Mouse (Mus musculus): Measurements from ENCODE around the gene Gpnmb. TPM values are rescaled to one million over a fixed set of nuclear protein-coding genes. Genes with fewer than 3 reads are reported as not detected.

Gene Gpnmb
- total RNA-seq, 2 experiments from 2014 or later = not detected

DNA sequence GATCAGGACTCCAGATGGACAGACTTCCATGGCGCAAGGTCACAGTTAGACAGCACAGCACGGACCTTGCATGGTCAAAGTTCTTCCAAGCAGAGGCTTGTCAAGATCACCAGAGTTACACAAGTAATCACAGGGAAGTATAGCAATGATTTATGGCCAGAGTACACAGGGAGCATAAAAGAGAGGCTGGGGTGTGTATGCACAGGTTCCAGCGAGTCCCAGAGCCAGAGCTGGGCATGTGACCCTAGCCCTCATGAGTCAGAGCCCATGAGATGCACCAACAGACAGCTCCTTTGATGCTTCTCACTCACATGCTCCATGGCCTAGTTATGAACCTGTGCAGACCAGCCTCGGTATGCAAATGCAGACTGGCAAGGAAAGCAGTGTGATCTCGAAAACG, 8.3 kb upstream of the Gpnmb start:
- ATAC-seq (replicated peaks; ENCODE audit: low FRiP score, poor library complexity, severe bottlenecking) = no peak

- no peak for ATAC-seq (replicated peaks; ENCODE audit: low FRiP score, poor library complexity, severe bottlenecking)
Observed at GRCm38 (mm10) chr6:49028708-49029107, 7.6 kb upstream of the Gpnmb start.

GRCm38 (mm10) chr6:49031230-49031629, 5.1 kb upstream of the Gpnmb start:
- ATAC-seq (replicated peaks; ENCODE audit: low FRiP score, poor library complexity, severe bottlenecking) = no peak

- ATAC-seq (replicated peaks; ENCODE audit: low FRiP score, poor library complexity, severe bottlenecking) = no peak
Observed at GRCm38 (mm10) chr6:49032783-49033182, 3.6 kb upstream of the Gpnmb start.

- peak; percentile 34; the same call in 1 of the 2 replicates for ATAC-seq (replicated peaks; ENCODE audit: low FRiP score, poor library complexity, severe bottlenecking)
Observed at GRCm38 (mm10) chr6:49037268-49037662, 919 bp downstream of the Gpnmb start.

DNA sequence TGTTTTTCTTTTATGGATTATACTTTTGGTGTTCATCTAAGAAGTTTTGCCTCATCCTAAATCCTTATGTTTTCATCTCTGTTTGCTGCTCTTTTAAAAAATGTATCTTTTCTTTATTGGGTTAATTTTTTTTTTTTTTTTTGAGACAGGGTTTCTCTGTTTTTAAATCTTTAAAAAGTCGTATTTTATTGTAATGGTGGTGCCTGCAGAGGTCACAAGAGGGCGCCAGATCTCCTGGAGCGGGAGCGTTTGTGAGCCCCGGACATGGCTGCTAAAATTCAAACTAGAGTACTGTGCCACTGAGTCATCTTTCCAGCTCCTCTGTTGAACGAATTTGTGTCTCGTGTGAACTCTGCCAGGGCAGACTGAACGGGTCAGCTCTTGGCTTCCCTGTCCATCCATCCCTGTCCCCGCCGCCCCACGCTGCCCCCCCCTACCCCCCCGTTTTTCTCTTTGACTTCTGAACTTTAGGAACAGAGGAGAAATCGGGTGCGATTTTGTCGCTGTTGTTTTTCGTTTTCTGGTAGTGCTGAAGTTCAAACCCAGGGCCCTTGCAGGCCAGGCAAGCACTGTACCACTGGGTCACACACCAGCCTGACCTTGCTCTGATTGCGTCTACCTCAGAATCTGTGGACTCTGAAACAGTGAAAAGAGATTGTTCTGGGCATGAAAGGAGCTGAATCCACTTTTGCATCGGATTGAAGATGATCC, 3.3 kb downstream of the Gpnmb start:
- no peak for ATAC-seq (replicated peaks; ENCODE audit: low FRiP score, poor library complexity, severe bottlenecking)

- no peak for ATAC-seq (replicated peaks; ENCODE audit: low FRiP score, poor library complexity, severe bottlenecking)
Observed at GRCm38 (mm10) chr6:49046502-49046901, 10.2 kb downstream of the Gpnmb start.

DNA sequence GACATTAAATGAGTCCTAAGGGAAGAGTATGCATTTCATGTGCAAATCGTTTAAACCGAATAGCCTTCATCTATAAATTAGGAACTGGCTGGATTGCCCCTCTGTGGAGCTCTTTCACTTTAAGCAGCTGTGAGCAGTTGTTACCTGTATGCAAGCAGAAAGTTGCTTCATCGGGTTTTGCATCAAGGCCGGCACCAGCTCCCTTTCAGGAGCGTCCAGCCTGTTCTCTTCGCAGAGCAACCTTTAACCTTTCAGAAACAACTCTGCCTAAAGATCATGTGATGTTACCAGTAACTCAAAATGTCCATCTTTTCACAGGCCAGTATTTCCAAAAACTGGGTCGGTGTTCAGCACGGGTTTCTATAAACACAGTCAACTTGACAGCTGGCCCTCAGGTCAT, 10.6 kb downstream of the Gpnmb start:
- ATAC-seq (replicated peaks; ENCODE audit: low FRiP score, poor library complexity, severe bottlenecking) = no peak

DNA sequence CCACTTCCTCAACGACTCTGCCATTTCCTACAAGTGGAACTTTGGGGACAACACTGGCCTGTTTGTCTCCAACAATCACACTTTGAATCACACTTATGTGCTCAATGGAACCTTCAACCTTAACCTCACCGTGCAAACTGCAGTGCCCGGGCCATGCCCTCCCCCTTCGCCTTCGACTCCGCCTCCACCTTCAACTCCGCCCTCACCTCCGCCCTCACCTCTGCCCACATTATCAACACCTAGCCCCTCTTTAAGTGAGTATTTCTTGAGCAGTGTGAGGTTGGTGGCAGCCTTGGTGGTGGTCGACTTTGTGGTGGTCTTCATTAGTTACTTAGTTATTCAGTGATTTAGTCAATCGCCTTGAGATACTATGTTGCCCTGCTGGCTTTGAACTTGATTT, 11.5 kb downstream of the Gpnmb start:
- ATAC-seq (replicated peaks; ENCODE audit: low FRiP score, poor library complexity, severe bottlenecking) = no peak

DNA sequence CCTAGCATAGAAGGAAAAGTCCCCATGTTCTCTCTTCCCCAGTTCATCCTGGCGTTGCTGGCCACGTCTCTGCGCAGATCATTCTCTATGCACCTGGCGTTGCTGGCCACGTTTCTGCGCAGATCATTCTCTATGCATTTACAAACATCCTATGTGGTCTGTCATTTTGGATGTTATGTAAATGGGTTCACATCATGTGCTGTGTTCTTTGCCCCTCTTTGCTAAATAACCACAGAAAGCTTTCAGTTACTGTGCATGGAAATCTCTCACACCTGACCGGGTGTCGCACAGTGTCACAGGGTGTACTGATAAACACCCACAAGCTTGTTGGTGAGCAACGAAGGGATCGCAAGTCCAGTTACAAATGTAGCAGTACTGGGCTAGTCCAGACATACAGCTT, 12.0 kb downstream of the Gpnmb start:
- no peak for ATAC-seq (replicated peaks; ENCODE audit: low FRiP score, poor library complexity, severe bottlenecking)

DNA sequence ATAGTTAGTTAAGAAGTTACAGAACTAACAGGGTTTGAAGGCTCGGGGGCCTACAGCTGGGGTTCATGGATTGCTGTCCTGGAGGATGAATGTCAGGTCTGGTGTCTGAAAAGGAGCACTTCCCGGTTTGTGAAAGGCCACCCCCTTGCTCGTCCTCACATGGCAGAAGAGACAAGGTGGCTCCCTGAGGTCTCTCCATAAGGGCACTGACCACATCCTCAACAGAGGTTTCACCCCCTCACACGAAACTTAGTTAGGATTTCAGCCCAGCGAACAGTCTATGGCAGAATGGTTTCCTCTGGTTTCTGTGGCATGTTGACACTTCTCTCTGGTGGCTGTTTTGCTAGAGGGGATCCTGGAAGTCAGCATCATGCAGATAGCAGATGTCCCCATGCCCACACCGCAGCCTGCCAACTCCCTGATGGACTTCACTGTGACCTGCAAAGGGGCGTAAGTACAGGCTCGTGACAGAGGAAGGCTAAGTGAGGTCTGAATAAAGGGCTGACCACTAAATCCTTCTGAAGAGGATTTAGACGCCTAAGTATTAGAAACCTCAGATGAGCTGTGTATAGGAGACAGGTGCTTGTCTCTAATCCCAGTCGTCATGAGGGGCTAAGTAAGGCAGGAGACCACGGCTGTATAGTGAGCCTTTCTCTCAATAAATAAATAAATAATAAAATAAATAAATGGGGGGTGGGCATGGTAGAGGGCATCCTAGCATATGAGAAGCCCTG, 14.5 kb downstream of the Gpnmb start:
- no peak for ATAC-seq (replicated peaks; ENCODE audit: low FRiP score, poor library complexity, severe bottlenecking)

DNA sequence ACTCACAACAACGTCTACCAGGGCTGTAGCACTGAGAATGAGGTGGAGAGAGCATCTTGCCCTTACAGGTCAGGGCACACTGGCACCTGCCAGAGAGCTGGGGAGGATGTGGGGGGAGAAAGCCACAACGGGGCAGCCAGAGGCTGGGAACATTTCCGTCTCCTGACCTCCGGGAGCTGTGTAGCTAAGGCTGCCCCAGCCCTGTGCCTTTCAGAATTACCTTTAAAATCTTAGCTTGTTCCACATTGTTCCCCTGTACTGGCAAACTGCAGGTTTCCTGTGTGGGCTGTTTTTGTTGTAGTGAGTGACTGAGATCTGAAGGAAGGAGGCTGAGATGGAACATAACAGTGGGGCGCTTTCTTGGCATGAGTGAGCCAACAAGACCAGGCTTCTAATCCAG, 15.8 kb downstream of the Gpnmb start:
- no peak for ATAC-seq (replicated peaks; ENCODE audit: low FRiP score, poor library complexity, severe bottlenecking)

GRCm38 (mm10) chr6:49055256-49055733, 18.9 kb downstream of the Gpnmb start:
- no peak for ATAC-seq (replicated peaks; ENCODE audit: low FRiP score, poor library complexity, severe bottlenecking)

DNA sequence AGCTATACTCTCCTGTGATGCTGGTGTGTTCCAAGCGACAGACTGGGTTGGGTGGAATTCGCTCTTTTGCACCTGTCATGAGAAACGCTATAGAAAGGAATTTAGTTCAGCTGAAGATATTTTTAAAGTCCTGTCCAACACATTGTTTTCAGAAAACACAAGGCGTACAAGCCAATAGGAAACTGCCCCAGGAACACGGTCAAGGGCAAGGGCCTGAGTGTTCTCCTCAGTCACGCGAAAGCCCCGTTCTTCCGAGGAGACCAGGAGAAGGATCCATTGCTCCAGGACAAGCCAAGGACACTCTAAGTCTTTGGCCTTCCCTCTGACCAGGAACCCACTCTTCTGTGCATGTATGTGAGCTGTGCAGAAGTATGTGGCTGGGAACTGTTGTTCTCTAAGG, 19.7 kb downstream of the Gpnmb start:
- no peak for ATAC-seq (replicated peaks; ENCODE audit: low FRiP score, poor library complexity, severe bottlenecking)

DNA sequence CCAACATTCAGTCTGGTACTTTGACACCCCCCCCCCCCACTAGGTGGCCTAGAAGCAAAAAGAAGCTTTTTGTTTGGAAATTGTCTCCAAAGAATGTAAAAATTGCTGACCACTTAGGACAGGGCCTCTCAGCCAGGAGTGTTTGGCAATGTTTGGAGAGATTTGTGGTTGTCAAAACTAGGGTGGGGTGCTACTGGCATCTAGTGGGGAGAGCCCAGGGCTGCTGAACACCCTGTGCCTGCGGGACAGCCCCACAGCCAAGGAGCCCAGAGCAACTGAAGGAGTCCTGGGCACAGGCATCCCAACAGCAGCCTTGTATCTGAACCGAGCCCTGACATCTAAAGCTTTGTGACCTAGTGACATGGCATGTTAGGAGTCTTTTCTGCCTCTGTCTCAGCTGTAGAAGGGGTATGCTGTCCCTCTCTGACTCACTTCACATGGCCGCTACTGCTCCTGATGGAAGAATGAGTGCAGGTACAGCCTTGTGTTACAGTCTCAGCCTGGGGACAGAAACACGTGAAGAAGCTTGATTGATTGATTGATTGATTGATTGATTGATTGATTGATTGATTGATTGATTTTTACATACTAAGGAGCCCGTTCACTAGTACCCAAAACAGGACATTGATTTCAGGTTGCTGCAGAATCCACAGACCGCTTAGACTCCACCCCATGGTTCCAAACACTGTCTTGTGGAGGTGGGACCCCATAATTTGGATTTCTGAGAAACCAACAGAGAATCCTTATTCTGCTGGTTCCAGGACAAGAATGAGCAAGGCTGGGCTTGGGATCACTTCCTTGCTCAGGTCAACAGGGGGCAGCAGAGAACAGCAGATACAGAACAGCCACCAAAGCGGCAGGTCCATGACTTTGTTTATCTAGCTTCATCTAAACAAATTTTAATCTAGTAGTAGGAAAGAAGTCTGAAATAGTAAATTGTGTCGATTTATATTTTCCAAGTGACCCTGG, 21.0 kb downstream of the Gpnmb start:
- ATAC-seq (replicated peaks; ENCODE audit: low FRiP score, poor library complexity, severe bottlenecking) = no peak

DNA sequence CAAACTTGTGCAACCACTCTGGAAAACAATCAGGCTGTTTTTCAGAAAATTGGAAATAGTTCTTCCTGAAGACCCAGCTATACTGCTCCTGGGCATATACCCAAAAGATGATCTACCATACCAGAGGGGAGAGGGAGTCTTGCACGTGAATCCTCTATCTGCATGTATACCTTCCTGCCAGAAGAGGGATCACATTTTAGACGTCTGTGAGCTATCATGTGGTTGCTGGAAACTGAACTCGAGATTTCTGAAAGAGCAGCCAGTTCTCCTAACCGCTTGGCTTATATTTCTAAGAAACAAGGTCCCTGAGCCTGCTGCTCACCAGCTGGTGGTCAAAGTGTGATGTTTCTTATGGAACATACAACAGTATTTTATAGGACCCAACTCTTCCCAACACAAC, 32.0 kb downstream of the Gpnmb start:
- no peak for ATAC-seq (replicated peaks; ENCODE audit: low FRiP score, poor library complexity, severe bottlenecking)

DNA sequence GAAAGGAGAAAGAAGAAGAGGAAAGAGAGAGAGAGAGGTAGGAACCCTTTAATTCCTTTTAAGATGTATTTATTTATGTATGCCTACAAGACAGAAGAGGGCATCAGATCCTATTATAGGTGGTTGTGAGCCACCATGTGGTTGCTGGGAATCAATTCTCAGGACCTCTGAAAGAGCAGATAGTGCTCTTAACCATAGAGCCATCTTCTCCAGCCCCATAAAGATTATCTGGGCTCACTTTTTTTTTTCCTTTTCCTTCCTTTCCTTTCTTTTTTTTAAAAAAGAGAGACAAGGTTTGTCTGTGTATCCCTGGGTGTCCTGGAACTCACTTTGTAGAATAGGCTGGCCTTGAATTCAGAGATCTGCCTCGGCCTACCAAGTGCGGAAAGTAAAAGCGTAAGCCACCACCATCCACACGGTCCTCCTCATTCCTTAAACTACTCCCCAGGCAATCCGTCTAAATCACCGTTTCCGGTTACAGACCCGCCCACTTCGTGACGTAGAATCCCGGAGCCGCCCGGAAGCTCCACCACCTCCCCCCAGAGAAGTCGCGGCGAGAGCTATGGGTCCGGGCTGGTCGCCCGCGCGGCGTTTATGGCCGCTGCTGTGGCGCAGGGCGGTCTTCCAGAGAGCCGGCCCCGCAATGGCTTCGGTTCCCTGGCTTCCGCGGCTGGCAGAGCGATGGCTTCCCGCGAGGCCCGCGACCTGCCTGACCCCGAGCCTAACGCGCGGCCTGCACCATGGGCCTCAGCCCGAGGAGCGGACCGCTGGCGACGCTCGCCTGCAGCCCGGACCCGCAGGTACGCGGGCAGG, 37.2 kb downstream of the Gpnmb start, which contains the start of gene Malsu1:
Gene Malsu1, plus strand, starts transcription at position 492 of the 813 bp plus-strand sequence.
- ATAC-seq (replicated peaks; ENCODE audit: low FRiP score, poor library complexity, severe bottlenecking) = peak; percentile 92

- 0 out of 2 replicates have a peak, but pooled peaks have one; percentile 36 for ATAC-seq (replicated peaks; ENCODE audit: low FRiP score, poor library complexity, severe bottlenecking)
Observed at GRCm38 (mm10) chr6:49074117-49074490, 37.8 kb downstream of the Gpnmb start.

DNA sequence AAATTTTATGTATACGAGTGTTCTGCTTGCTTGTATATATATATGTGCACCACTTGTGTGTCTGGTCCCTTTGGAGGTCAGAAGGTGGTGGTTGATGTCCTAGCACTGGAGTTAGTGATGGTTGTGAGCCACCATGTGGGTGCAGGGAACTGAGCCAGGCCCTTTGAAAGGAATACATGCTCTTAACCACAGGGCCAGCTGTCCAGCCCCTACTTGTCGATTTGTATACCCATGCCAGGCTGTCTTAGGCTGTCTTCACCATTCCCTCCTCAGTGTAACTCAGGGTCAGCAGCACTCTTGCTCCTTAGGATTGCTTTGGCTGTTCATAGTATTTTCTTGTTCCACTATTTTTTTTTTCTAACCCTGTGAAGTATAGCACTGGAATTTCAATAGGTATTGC, 41.5 kb downstream of the Gpnmb start:
- ATAC-seq (replicated peaks; ENCODE audit: low FRiP score, poor library complexity, severe bottlenecking) = no peak
